Mouse (Mus musculus): ENCODE data around the gene Hfe2. TPM values are rescaled to one million over a fixed set of nuclear protein-coding genes. Genes with fewer than 3 reads are reported as not detected.

The Hfe2 gene
- polyA plus RNA-seq, 1 experiment from 2014 or later, result 8.7 TPM

GRCm38 (mm10) chr3:96540740-96541139, 15.8 kb downstream of the Hfe2 start:
- H3K4me3 ChIP-seq, result no peak overlapping the region
- no peak overlapping the region for H3K27ac ChIP-seq
- H3K4me1 ChIP-seq, result no peaks in the 10 kb centered on the region
- WGBS, result 39% methylated on average over 6 of the region's 6 CpGs
- no peaks in the 10 kb centered on the region for H3K36me3 ChIP-seq
- ATAC-seq (ENCODE audit: insufficient number of reproducible peaks, low FRiP score, low TSS enrichment, low read depth), result no peak
- H3K27me3 ChIP-seq, result no peaks in the 10 kb centered on the region
- H3K9me3 ChIP-seq, result no peaks in the 10 kb centered on the region
- H3K9ac ChIP-seq, result no peak overlapping the region
- H3K4me2 ChIP-seq, result no peak overlapping the region

- Histone ChIP-seq H3K9me3 (no peaks in the 10 kb centered on the region), H3K9ac (no peak overlapping the region), H3K4me2 (no peak overlapping the region), H3K4me3 (no peak overlapping the region), H3K36me3 (no peaks in the 10 kb centered on the region), H3K27me3 (no peaks in the 10 kb centered on the region), H3K4me1 (no peaks in the 10 kb centered on the region), H3K27ac (no peak overlapping the region)
- 21% methylated on average over 14 of the region's 14 CpGs for WGBS
- ATAC-seq (ENCODE audit: insufficient number of reproducible peaks, low FRiP score, low TSS enrichment, low read depth), result no peak
These were observed 16.5 kb downstream of the Hfe2 start for GRCm38 (mm10) chr3:96541328-96542078.

GRCm38 (mm10) chr3:96542554-96542953, 17.6 kb downstream of the Hfe2 start:
- Histone ChIP-seq H3K9ac (no peak overlapping the region), H3K4me3 (no peak overlapping the region), H3K4me2 (no peak overlapping the region), H3K27ac (no peak overlapping the region), H3K4me1 (peaks cover under 1% of the 10 kb centered on the region; the same call in 1 of the 2 replicates), H3K36me3 (no peaks in the 10 kb centered on the region), H3K9me3 (no peaks in the 10 kb centered on the region), H3K27me3 (no peaks in the 10 kb centered on the region)
- no peak for ATAC-seq (ENCODE audit: insufficient number of reproducible peaks, low FRiP score, low TSS enrichment, low read depth)
- WGBS, result 81% methylated on average over 8 of the region's 8 CpGs

- Histone ChIP-seq H3K4me3 (no peak overlapping the region), H3K9me3 (no peaks in the 10 kb centered on the region), H3K4me2 (no peak overlapping the region), H3K27ac (no peak overlapping the region), H3K4me1 (peaks cover 2% of the 10 kb centered on the region; the same call in 1 of the 2 replicates), H3K9ac (no peak overlapping the region), H3K36me3 (no peaks in the 10 kb centered on the region), H3K27me3 (no peaks in the 10 kb centered on the region)
- ATAC-seq (ENCODE audit: insufficient number of reproducible peaks, low FRiP score, low TSS enrichment, low read depth), result no peak
- 80% methylated on average over 11 of the region's 11 CpGs for WGBS
These were observed 18.4 kb downstream of the Hfe2 start for GRCm38 (mm10) chr3:96543345-96543744.

GRCm38 (mm10) chr3:96545565-96545964, 20.6 kb downstream of the Hfe2 start:
- Histone ChIP-seq H3K27ac (no peak overlapping the region), H3K9me3 (no peaks in the 10 kb centered on the region), H3K4me1 (peaks cover 2% of the 10 kb centered on the region; the same call in 1 of the 2 replicates), H3K9ac (no peak overlapping the region), H3K4me2 (no peak overlapping the region), H3K36me3 (no peaks in the 10 kb centered on the region), H3K4me3 (no peak overlapping the region), H3K27me3 (no peaks in the 10 kb centered on the region)
- no peak for ATAC-seq (ENCODE audit: insufficient number of reproducible peaks, low FRiP score, low TSS enrichment, low read depth)
- WGBS, result 37% methylated on average over 1 of the region's 1 CpGs

- H3K9me3 ChIP-seq, result no peaks in the 10 kb centered on the region
- 46% methylated on average over 4 of the region's 4 CpGs for WGBS
- H3K27me3 ChIP-seq, result no peaks in the 10 kb centered on the region
- no peak overlapping the region for H3K4me3 ChIP-seq
- H3K27ac ChIP-seq, result no peak overlapping the region
- H3K36me3 ChIP-seq, result no peaks in the 10 kb centered on the region
- H3K4me2 ChIP-seq, result no peak overlapping the region
- H3K9ac ChIP-seq, result no peak overlapping the region
- no peak for ATAC-seq (ENCODE audit: insufficient number of reproducible peaks, low FRiP score, low TSS enrichment, low read depth)
- peaks cover 9% of the 10 kb centered on the region for H3K4me1 ChIP-seq
These were observed 21.9 kb downstream of the Hfe2 start for GRCm38 (mm10) chr3:96546880-96547279.

- ATAC-seq (ENCODE audit: insufficient number of reproducible peaks, low FRiP score, low TSS enrichment, low read depth), result no peak
These were observed 22.5 kb downstream of the Hfe2 start for GRCm38 (mm10) chr3:96547389-96547960.

GRCm38 (mm10) chr3:96548824-96549223, 23.9 kb downstream of the Hfe2 start:
- H3K4me2 ChIP-seq, result no peak overlapping the region
- no peak for ATAC-seq (ENCODE audit: insufficient number of reproducible peaks, low FRiP score, low TSS enrichment, low read depth)
- WGBS, result 85% methylated on average over 7 of the region's 7 CpGs
- H3K27me3 ChIP-seq, result no peaks in the 10 kb centered on the region
- peaks cover 10% of the 10 kb centered on the region for H3K4me1 ChIP-seq
- H3K36me3 ChIP-seq, result no peaks in the 10 kb centered on the region
- H3K9me3 ChIP-seq, result no peaks in the 10 kb centered on the region
- no peak overlapping the region for H3K4me3 ChIP-seq
- H3K27ac ChIP-seq, result no peak overlapping the region
- no peak overlapping the region for H3K9ac ChIP-seq

More at GRCm38 (mm10) chr3:96547389-96547960, 22.5 kb downstream of the Hfe2 start:
- Histone ChIP-seq H3K36me3 (no peaks in the 10 kb centered on the region), H3K27me3 (no peaks in the 10 kb centered on the region), H3K9ac (no peak overlapping the region), H3K27ac (no peak overlapping the region), H3K9me3 (no peaks in the 10 kb centered on the region), H3K4me1 (peaks cover 10% of the 10 kb centered on the region), H3K4me2 (peak overlapping the region; percentile 26; the same call in 1 of the 2 replicates), H3K4me3 (no peak overlapping the region)
- 7% methylated on average over 14 of the region's 14 CpGs for WGBS

- H3K4me1 ChIP-seq, result peaks cover 10% of the 10 kb centered on the region
- H3K4me2 ChIP-seq, result no peak overlapping the region
- no peak for ATAC-seq (ENCODE audit: insufficient number of reproducible peaks, low FRiP score, low TSS enrichment, low read depth)
- no peaks in the 10 kb centered on the region for H3K9me3 ChIP-seq
- H3K27ac ChIP-seq, result no peak overlapping the region
- H3K9ac ChIP-seq, result no peak overlapping the region
- H3K36me3 ChIP-seq, result no peaks in the 10 kb centered on the region
- no peaks in the 10 kb centered on the region for H3K27me3 ChIP-seq
- H3K4me3 ChIP-seq, result no peak overlapping the region
- WGBS, result 77% methylated on average over 5 of the region's 5 CpGs
These were observed 24.4 kb downstream of the Hfe2 start for GRCm38 (mm10) chr3:96549346-96549745.

GRCm38 (mm10) chr3:96551203-96551602, 26.2 kb downstream of the Hfe2 start:
- Histone ChIP-seq H3K4me2 (no peak overlapping the region), H3K4me3 (no peak overlapping the region), H3K9me3 (no peaks in the 10 kb centered on the region), H3K27ac (peak overlapping the region; percentile 47; the same call in 1 of the 2 replicates), H3K36me3 (no peaks in the 10 kb centered on the region), H3K9ac (no peak overlapping the region), H3K4me1 (peaks cover 24% of the 10 kb centered on the region), H3K27me3 (no peaks in the 10 kb centered on the region)
- 18% methylated on average over 8 of the region's 8 CpGs for WGBS
- ATAC-seq (ENCODE audit: insufficient number of reproducible peaks, low FRiP score, low TSS enrichment, low read depth), result no peak

GRCm38 (mm10) chr3:96551890-96552289, 26.9 kb downstream of the Hfe2 start:
- Histone ChIP-seq H3K4me2 (no peak overlapping the region), H3K4me3 (no peak overlapping the region), H3K4me1 (peaks cover 26% of the 10 kb centered on the region), H3K36me3 (no peaks in the 10 kb centered on the region), H3K9me3 (no peaks in the 10 kb centered on the region), H3K27me3 (no peaks in the 10 kb centered on the region), H3K9ac (no peak overlapping the region), H3K27ac (peak overlapping the region; percentile 47; the same call in 1 of the 2 replicates)
- ATAC-seq (ENCODE audit: insufficient number of reproducible peaks, low FRiP score, low TSS enrichment, low read depth), result no peak
- WGBS, result 57% methylated on average over 7 of the region's 7 CpGs

GRCm38 (mm10) chr3:96553601-96554000, 28.6 kb downstream of the Hfe2 start:
- Histone ChIP-seq H3K4me1 (peaks cover 28% of the 10 kb centered on the region), H3K36me3 (no peaks in the 10 kb centered on the region), H3K9me3 (no peaks in the 10 kb centered on the region), H3K27ac (no peak overlapping the region), H3K4me2 (no peak overlapping the region), H3K27me3 (no peaks in the 10 kb centered on the region), H3K9ac (no peak overlapping the region), H3K4me3 (no peak overlapping the region)
- no peak for ATAC-seq (ENCODE audit: insufficient number of reproducible peaks, low FRiP score, low TSS enrichment, low read depth)
- 74% methylated on average over 6 of the region's 6 CpGs for WGBS
